ENCODE assay signal across 8 mouse cellular contexts in the genomic region with DNA sequence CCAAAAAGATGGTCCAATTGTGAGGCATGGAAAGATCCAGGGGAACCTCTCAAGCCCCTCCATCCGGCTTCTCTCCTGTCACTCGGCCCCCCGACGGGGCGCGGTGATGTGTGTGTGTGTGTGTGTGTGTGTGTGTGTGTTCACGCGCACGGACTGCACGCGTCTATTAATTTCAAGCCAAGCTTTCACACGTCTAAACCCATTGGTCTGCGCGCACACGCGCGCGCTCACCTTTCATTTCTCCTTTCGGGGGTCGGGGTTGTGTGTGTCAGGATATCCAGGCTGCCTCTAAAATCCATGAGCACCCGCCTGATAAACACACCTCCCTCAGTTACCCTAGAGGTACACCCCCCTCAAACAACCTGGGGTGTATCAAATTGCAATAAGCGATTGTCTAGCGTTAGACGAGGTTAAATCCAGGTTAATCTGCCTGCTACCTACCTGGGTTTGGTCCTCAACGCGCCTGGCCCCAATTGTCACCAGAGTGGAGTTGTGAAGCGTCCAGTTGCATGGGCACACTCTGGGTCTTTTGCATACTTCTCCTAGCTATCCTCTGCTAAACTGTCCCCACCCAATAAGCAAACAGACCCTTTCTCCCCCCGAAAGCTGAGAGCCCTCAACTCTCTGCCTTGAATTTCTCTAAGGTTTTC. TPM values are rescaled to one million over a fixed set of nuclear protein-coding genes. Genes with fewer than 3 reads are reported as not detected.
DNase-seq lines count a peak whose midpoint lies in the region; ATAC-seq and TF ChIP-seq lines count a peak whose summit lies in the region.

No protein-coding gene starts in this region.

- peak overlapping the region; percentile 52 for H3K4me3 ChIP-seq in kidney, embryonic 16.5 days (ENCODE audit: low read length)
- peak overlapping the region; percentile 43 for H3K4me3 ChIP-seq in embryonic fibroblast, embryonic 13.5 days (ENCODE audit: insufficient read depth, low read length)
- H3K4me3 ChIP-seq in hindbrain, embryonic 16.5 days (ENCODE audit: low read length) = peak overlapping the region; percentile 53
- H3K4me3 ChIP-seq in midbrain, embryonic 16.5 days (ENCODE audit: low read depth, low read length) = peak overlapping the region; percentile 5; the same call in 1 of the 2 replicates

- H3K27me3 ChIP-seq in kidney, embryonic 16.5 days (ENCODE audit: insufficient read depth, low read length) = peaks cover 94% of the 10 kb centered on the region
- peaks cover 43% of the 10 kb centered on the region for H3K27me3 ChIP-seq in hindbrain, embryonic 16.5 days (replicated peaks; ENCODE audit: control insufficient read depth, insufficient read depth, low read length)
- H3K27me3 ChIP-seq in midbrain, embryonic 16.5 days (ENCODE audit: control insufficient read depth, insufficient read depth, low read depth, low read length) = peaks cover 46% of the 10 kb centered on the region

- DNase-seq in kidney, adult 18-20 months = no peak
- DNase-seq in spleen, adult 18-20 months = no peak
- no peak for DNase-seq in thymus, postnatal 25 days
- no peak for DNase-seq in gastrocnemius, postnatal 14 days

- H3K9me3 ChIP-seq in kidney, embryonic 16.5 days (ENCODE audit: low read length) = no peaks in the 10 kb centered on the region
- no peaks in the 10 kb centered on the region for H3K9me3 ChIP-seq in hindbrain, embryonic 16.5 days (ENCODE audit: control insufficient read depth, low read length)
- H3K9me3 ChIP-seq in midbrain, embryonic 16.5 days (replicated peaks; ENCODE audit: control insufficient read depth, low read length, poor library complexity, severe bottlenecking) = no peaks in the 10 kb centered on the region

- no peak for TF ChIP-seq CTCF in embryonic fibroblast, embryonic 13.5 days (IDR thresholded peaks at IDR 0.05; ENCODE audit: borderline replicate concordance, insufficient read depth, low read length)

- H3K4me1 ChIP-seq in kidney, embryonic 16.5 days (ENCODE audit: insufficient read depth, low read length) = peaks cover 67% of the 10 kb centered on the region
- peaks cover 3% of the 10 kb centered on the region; the same call in 1 of the 2 replicates for H3K4me1 ChIP-seq in embryonic fibroblast, embryonic 13.5 days (ENCODE audit: control insufficient read depth, insufficient read depth, low read length)
- H3K4me1 ChIP-seq in hindbrain, embryonic 16.5 days (ENCODE audit: control insufficient read depth, insufficient read depth, low read depth, low read length) = peaks cover 60% of the 10 kb centered on the region
- peaks cover 65% of the 10 kb centered on the region for H3K4me1 ChIP-seq in midbrain, embryonic 16.5 days (ENCODE audit: control insufficient read depth, insufficient read depth, low read length)

- TF ChIP-seq POLR2A in embryonic fibroblast, embryonic 13.5 days (IDR thresholded peaks at IDR 0.05; ENCODE audit: low read depth, low read length) = no peak

- intact Hi-C loops in gastrocnemius, postnatal 14 days (cut with DNase I; ENCODE audit: low total_unique reads) = no loop called here

- 1% methylated on average over 28 of the region's 28 CpGs for WGBS in kidney, embryonic 16.5 days
- under 1% methylated on average over 28 of the region's 28 CpGs for WGBS in hindbrain, embryonic 16.5 days
- WGBS in midbrain, embryonic 16.5 days = 2% methylated on average over 28 of the region's 28 CpGs

- no peak for ATAC-seq in kidney, embryonic 16.5 days (ENCODE audit: low FRiP score, low TSS enrichment)
- no peak for ATAC-seq in hindbrain, embryonic 16.5 days
- ATAC-seq in midbrain, embryonic 16.5 days = no peak

- H3K36me3 ChIP-seq in kidney, embryonic 16.5 days (ENCODE audit: insufficient read depth, low read length) = no peaks in the 10 kb centered on the region
- no peaks in the 10 kb centered on the region for H3K36me3 ChIP-seq in hindbrain, embryonic 16.5 days (ENCODE audit: control insufficient read depth, insufficient read depth, low read length)
- no peaks in the 10 kb centered on the region for H3K36me3 ChIP-seq in midbrain, embryonic 16.5 days (ENCODE audit: control insufficient read depth, insufficient read depth, low read length)

- no peak overlapping the region for H3K27ac ChIP-seq in kidney, embryonic 16.5 days (ENCODE audit: low read length)
- H3K27ac ChIP-seq in embryonic fibroblast, embryonic 13.5 days (ENCODE audit: insufficient read depth, low read length) = no peak overlapping the region
- no peak overlapping the region for H3K27ac ChIP-seq in hindbrain, embryonic 16.5 days (ENCODE audit: low read depth, low read length)
- H3K27ac ChIP-seq in midbrain, embryonic 16.5 days (ENCODE audit: low read length) = no peak overlapping the region

- peak overlapping the region; percentile 82 for H3K4me2 ChIP-seq in kidney, embryonic 16.5 days (replicated peaks; ENCODE audit: low read depth, low read length)
- peak overlapping the region; percentile 76; the same call in 1 of the 2 replicates for H3K4me2 ChIP-seq in hindbrain, embryonic 16.5 days (ENCODE audit: low read length)
- H3K4me2 ChIP-seq in midbrain, embryonic 16.5 days (ENCODE audit: low read length) = peak overlapping the region; percentile 87; the same call in 1 of the 2 replicates

- 0 out of 2 replicates have a peak overlapping the region, but pooled peaks have one; percentile 54 for H3K9ac ChIP-seq in kidney, embryonic 16.5 days (replicated peaks; ENCODE audit: low read length)
- H3K9ac ChIP-seq in hindbrain, embryonic 16.5 days (ENCODE audit: low read depth, low read length) = no peak overlapping the region; the same call in 1 of the 2 replicates
- H3K9ac ChIP-seq in midbrain, embryonic 16.5 days (ENCODE audit: low read depth, low read length) = no peak overlapping the region

RNA-seq across cellular contexts. Expression of a gene that starts 7.0 kb away (rescaled TPM):
- 4.7 and 5.3 TPM in 2 replicates for polyA plus RNA-seq in kidney, embryonic 16.5 days (2015; fragmentation: Nextera tagmentation; extraction: Ambion mirVana)
- 6.2 and 12.0 TPM in 2 replicates for polyA plus RNA-seq in embryonic fibroblast, embryonic 13.5 days (2011; ENCODE audit: insufficient read length, low read depth, missing spikeins)
- 37.4 and 48.4 TPM in 2 replicates for polyA plus RNA-seq in hindbrain, embryonic 16.5 days (2015; fragmentation: Nextera tagmentation; extraction: Ambion mirVana)
- 8.8 and 10.2 TPM in 2 replicates for polyA plus RNA-seq in midbrain, embryonic 16.5 days (2015; fragmentation: Nextera tagmentation; extraction: Ambion mirVana)
- total RNA-seq in gastrocnemius, postnatal 14 days (2021) = 1 to 10 TPM; 1.1 to 2.5 TPM
